Mouse (Mus musculus): ENCODE data around the gene Zfp966.
"Not testable (repeated sequence)": the region's sequence is repeated elsewhere in the genome, so short reads cannot be mapped to it uniquely, and the experiment has no call there.

Zfp966 gene

GRCm38 (mm10) chr2:175931000-175931399 is at the start of gene Zfp966:
TSS of gene Zfp966 (minus strand) at chr2:175931100.
- not testable (repeated sequence) for DNase-seq (ENCODE audit: low spot score in 2 of 2)

GRCm38 (mm10) chr2:175965031-175965430 is 34.1 kb upstream of the Zfp966 start, which contains the start of gene Gm2026:
TSS of gene Gm2026 (plus strand) at chr2:175965331.
- DNase-seq (ENCODE audit: low spot score in 2 of 2): not testable (repeated sequence)

- DNase-seq (ENCODE audit: low spot score in 2 of 2): not testable (repeated sequence)
Measured at GRCm38 (mm10) chr2:175869024-175869423, 61.9 kb downstream of the Zfp966 start, which contains the start of gene Gm6710. TSS of gene Gm6710 (plus strand) at chr2:175869219.
